Mouse (Mus musculus): Measurements from ENCODE around the gene Ccr10.

Ccr10 gene

DNA sequence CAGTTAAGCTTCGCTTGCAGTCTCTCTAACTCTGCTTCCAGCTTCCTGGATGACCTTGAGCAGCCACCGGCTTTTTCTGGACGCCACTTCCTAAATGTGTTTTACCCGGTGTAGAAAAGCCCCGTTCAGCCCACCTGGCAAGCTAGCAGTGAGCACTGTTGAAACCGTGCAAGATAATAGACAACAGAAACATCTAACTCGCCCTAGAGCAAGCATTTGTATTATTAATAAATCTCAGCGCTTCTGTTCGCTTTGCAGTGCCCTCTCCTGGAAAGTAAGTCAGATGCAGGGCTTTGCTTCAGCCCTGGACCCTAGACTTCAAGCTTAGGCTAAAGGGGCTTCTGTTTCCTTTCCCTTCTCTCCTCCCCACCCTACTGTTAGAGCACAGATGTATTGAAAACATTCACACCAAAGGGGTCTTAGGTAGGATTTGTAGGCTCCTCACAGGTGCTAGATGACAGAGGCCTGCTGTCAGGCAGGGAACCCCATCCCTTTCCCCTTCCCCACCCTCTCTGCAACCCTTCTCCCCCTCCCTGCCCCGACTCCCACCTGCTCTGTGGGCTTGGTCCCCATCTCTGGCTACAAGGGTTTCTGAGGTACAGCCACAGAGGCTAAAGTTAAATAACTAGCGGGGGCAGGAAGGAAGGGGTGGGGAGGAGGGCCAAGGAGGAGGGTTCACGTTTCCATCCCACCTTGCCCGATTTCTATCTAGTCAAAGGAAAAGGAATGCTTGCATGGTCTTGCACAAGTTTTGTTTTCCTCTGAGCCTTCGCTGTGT lies at the start of gene Ccr10:
Gene Ccr10, minus strand, starts transcription at position 593 of the 778 bp plus-strand sequence.
- DNase-seq, result no peak

DNA sequence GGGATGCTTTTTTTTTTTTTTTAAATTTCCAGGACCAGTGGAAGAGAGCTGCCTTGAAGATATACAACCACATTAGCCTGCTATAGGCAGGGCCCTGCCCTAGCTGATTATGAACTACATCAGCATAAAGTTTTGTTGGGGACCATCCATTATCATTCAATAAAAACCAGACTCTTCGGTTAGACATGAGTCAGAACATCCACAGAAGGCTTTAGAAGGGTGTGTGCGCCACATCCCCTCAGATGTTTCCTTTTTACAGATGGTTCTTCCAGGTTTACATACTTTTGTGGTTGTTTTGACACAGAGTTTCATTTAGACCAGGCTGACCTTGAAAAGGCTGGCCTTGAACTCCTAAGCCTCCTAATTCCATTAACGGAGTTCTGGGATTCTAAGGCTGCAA lies 49.1 kb upstream of the Ccr10 start:
- no peak for DNase-seq

DNA sequence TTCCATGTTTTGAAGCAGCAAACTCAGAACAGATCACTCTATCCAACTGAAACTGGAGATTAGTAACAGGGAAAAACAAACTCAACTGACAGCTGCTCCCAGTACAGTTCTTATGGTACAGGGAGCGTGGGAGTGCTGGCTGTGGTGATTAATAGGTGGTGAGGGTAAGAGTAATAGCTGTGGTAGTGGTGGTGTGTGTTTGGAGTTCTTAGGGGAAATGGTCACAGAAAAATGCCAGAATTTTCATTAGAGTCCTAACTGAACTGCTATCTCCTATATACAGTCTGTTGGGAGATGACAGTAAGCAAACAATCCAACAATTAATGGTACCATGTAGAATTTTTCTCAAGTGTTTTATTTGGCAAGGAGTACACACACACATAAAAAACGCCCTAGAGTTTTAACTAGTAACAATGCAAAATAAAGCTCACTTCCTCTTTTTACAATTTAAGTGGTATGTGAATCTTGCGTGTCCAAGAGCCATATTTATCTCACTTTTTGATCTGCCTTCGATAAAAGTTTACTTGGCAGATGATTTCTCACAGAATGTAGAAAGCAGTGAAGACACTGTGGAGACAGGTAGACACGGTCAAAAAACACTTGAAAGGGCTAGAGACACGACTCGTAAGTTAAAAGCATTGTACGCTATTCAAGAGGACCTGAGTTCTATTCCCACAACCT lies 46.2 kb upstream of the Ccr10 start:
- no peak for DNase-seq

DNA sequence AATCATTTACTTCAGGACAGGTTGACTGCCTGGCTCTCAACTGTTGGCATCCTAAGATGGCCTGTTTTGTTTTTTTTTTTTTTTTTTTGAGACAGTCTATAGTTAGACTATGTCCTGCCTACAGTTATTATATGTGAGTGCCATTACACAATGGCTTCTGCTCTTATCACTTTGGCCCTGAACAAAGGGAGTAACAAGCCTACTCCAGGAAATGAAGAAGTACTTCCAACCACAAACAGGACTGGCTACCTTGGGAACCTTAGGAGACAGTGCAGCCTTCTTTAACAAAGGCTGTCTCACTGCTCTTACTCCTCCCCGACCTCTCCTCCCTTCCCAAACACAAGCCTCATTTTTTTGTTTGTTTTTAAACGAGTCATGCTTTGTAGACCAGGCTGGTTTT lies 45.6 kb upstream of the Ccr10 start:
- DNase-seq, result no peak

DNA sequence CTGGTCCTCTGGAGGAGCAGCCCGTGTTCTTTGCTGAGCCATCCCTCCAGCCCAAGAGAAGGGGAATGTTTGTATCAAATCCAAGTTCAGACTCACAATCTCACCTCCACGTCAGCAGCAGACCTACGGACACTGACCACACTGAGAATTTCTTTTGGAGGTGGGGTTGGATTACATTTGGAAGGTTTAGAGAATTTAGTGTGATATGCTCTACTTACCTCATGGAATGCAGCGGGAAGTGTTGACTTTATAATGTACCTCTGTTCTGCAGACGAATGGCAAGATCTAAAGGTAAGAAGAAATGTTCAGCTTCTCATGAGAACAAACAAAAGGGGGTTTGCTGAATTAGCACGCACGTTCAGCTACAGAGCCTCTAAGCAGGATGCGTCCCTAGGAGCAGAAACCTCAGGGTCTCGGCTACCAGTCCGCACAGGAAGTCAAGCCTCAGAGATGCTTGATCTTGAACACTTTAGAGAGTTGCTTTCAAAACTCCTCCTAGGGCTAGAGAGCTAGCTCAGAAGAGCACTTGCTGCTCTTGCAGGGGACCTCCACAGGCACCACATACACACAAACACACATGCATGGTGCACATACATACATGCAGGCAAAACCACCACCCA lies 43.3 kb upstream of the Ccr10 start:
- DNase-seq, result no peak

DNA sequence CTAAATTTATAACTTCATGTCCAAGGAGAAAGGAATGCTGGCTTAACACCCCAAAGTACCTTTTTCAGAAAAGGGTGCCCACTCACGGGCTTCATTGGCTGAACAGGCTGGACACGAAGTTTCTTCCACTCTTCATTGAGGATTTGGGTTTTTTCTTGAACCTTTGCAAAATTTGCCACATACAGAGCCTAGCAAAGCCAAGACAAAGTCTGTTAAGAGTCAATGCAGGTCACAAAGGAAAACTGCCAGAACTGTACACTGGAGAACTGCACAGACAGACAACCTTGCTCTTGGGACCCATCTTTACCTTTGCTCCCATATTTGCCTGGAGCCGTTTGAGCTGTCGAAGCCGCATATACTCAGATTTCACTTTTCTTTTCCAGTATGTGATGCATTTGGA lies 41.7 kb upstream of the Ccr10 start:
- DNase-seq, result no peak

DNA sequence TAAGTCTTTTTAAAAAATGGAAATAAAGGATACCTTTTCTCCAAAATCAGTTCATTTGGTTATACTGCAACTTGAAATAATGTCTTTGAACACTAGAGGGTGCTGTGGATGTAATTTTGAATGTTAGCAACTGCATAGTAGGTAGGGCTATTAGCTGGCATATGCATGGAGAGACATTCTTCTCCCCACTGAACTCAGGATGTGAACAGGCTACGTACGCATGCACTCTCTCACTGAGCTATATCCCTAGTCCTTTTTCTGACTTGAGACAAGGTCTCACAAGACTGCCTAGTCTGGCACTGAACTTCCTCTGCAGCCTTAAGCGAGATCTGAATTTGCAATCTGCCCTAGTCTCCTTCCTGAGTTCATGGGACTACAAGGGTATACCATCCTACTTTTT lies 36.7 kb upstream of the Ccr10 start:
- no peak for DNase-seq

DNA sequence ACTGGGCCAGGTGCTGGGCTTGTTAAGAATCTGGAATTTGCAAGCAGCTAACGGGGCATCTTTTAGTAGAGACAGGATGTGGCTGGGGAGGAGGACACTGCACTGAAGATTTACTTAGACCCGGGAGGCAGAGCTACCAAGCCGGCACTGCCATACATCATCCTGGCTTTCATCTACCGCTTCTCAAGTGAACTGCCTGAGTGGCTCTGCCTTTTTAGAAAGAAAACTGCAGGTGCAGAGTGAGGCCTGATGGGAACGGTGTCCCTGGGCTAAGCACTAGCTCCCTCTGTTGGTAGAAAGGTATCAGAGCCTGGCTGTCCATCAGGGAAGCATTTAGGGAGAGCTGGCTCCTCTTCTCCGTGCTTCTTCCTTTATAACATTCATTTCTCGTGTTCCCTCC lies 25.7 kb upstream of the Ccr10 start:
- no peak for DNase-seq

DNA sequence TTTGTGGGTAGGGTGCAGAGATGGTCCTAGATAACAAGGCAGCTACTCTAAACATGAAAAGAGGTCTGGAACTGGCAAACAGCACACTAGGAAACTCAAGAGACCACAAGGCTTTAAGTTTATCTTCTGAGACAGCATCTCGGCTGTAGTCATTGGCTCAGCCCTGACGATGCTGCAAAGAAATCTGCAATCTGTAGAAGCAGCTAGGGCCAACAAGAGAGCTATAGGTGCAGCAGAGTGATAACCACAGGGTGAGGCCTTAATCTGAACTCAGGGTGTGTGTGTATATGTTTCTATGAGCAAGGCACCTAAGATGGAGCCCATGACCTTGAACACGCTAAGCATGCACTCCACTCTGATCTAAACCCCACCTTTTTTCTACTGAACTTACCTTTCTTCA lies 24.3 kb upstream of the Ccr10 start:
- no peak for DNase-seq

DNA sequence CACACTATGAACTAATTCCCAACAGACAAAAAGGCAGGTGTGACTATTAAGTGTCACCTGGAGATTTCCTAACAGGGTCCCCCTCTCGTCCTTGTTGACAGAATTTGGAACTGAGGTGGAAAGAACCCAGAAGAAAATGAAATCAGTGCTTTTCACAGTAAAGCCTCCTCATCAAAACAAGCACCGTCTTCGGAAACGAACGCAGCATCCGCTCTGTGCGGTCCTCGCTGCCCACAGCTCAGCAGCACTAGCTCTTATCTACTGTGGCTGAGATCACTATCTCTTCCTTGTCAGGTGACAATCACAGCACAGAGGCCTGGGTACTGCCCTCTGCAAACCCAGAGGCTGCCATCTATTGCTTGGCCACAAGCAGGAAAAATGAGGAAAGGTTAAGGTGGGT lies 20.9 kb upstream of the Ccr10 start:
- no peak for DNase-seq

DNA sequence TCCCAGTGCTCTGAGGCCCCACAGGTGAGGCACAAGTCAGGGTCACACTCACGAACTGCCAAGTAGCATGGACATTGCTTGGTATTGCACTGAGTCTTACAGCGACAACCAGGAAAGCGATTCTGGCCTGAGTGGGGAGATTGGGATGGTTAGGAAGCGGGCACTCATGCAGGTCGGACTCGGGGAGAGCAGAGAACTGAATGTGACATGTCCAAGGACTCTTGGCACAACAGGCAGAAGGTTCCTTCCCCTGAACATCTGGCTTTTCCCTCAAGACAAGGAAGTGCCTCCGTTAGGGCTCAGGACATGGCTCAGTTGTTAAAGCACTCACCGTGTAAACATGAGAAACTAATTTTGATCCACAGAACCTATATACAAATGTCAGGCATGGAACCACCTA lies 20.3 kb upstream of the Ccr10 start:
- no peak for DNase-seq

DNA sequence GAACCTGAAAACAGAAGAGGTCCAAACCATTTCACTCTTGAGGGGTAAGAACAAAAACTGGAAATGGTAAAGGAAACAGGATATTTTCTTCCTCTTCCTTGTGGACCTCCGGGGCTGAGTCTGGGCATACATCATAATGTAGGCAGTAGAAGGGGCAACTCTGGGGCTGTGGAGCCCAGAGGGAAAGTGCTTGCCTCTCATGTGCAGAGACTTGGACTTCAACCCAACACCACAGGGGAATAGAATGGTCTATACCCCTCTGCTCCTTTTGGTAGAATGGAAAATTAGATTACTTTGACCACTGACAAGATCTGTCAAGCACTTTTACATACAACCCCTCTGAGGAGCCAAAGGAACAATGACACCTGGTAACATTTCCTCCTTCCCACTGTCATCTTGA lies 19.9 kb upstream of the Ccr10 start:
- no peak for DNase-seq

DNA sequence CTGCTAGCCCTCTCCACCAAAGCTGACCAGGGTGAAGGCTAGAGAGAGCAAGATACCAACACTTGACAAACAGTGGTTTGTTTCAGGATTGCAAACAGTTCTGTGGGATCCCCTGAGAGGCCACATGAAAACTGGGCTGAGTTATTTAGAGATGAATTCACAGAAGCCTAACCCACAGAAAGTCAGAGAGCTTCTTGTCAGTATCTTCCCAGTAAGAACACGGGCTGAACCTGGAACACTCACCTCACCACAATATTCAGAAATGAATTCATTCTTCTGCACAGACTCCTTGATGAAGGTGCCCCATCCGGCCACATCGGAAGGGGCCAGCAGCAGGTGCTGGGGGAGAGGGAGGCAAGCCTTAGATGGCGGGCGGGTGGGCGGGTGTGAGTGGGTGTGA lies 19.4 kb upstream of the Ccr10 start:
- DNase-seq, result no peak

DNA sequence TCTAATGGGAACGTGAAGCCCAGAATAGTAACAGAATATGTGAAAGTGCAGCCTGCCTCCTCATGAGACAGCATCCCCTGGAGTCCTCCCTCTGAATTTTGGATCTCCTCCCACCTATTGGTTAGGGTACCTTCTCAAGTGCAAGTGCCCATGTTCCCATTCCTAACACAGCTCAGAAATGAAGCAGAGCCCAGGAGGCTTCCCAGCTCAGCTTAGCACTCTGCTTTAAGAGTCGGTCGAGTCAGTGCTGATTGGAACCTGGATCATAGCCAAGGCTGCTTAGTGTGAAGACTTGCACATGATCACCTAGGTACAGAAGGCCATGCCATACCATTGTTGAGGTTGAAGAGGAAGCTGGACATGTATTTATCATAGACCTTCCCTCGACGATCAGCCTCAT lies 18.9 kb upstream of the Ccr10 start:
- no peak for DNase-seq

DNA sequence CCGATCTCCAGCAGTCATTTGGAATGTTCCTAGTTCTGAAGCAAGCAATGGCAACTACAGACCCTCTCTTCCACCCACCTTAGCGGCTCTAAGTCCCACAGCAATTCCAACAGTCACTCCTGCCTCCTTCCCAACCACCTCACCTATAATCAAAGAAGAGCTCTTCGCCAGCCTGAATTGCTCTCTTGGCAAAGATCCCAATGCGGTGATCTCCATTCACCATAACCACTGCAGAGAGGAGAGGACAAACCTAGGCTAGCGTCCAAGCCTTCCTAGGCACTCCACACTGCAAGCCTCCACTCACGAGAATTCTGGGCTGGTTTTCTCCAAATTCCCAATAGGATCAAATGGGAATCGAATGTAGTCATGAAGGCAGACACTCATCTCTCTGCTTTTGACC lies 17.8 kb upstream of the Ccr10 start:
- no peak for DNase-seq

DNA sequence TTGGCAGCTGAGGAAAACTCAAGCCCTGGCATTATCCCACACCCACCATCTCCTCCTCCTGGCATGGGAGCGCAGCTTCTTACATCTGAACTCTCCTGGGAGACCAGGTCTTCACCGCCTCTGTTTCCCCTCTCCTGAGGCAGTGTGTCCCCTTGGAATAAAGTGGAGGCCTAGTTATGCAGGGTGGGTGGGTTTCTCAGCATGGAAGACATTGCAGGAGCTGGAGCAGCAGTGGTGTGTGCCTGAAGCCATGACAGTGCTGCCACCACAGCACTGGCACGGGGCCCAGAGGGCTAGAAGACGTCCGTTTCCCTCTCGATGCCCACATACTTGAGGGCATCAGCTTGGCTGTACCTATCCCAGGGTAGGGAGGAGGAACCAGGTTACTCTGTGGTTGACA lies 17.4 kb upstream of the Ccr10 start:
- DNase-seq, result no peak

DNA sequence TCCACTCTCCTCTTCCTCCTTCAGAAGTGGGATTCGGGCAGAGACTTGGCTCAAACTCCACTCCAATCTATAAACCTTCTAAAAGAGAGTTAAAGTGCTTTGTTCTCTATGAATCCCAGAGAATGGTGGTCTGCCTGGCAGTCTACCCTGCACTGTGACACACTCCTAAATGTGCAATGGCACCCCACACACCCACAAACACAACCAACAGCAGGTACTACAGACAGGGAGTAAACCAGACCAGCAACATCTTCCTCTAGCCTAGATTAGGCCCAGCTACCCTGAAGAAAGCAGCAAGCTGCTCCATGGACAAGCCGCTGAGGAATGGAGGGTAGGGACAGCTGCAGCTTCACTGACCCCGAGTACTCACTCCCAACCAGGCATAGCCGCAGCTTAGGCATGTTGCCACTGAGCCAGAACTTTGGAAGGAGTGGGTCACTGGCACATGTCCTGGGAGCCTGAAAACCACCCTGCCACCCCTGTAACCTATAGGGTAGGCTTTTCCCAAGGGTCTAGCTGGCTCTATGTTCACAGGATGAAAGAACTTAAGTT lies 16.8 kb upstream of the Ccr10 start:
- DNase-seq, result no peak

DNA sequence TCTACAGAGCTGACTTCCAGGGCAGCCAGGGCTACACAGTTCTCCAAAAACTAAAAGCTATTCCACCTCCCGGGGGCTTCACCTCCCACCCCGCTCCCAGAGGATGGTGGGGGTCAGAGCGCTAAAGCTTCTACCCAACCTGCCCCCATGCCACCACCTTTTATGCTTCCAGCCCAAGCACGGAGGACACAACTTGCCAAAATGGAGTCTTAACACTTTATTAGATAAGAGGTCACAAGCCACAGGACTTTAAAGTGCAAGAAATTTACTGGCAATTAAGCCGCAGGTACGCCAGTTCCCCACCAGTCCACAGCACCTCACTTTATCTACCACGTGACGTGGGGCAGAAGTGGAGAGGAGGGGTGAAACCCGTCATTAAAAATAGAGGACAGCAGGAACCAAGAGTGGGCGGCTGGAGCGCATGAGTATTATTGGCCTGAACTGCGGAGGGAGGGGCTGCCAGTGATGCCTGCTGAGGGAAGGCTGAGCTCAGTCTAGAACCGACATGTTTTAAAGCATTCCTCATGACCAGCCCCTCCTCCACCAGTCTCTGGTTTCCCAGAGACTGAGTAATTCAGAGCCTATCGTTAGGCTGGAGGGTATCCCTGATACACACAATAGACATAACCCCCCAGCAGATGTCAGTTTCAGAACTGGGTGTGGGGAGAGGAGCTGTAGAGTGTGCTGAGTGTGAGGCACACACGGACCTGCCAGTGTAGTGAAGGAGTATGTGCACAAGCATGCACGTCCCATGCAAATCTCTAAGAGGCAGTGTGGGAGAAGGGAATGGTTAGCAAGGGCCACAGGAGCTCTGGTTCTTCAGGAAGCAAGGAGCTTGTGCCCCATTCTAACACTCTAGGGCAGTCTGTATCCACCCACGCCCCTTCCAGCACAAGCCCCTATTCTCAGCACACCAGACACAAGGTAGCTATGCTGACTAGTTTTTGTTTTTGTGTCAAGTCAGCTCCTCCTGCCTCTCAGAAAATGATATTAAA lies 16.0 kb upstream of the Ccr10 start:
- DNase-seq, result no peak

DNA sequence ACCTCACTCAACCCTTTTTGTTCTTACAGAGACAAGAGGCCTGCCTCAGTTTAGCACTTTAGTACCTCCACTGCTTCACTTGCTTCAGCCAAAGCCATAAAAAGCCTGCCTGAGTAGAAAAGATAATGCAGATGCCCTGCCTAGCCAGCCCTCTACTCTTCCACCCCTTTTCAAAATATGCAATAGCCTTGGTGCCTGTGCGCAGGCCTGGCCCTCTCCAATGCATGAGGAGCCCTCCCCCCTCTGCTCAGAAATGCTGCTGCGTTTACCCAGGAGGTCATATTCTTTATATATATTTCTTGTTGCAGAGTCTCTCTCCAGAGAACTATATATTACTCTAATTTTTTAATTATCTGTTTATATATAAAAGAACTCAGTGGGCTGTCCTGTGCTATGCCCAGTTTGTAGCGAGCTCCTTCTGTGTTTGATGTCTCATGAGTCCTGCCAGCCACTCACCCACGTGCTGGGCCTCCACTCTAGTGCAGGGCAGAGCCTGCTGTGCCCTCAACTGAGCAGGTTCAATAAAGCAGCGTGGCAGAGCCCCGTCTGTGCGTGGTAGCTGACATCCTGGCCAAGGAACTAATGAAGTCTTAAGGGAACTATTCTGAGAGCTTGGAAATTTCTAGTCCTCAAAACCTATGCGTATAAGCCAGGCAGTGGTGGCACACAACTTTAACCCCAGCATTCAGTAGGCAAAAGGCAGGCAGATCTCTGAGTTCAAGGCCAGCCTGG lies 15.1 kb upstream of the Ccr10 start:
- DNase-seq, result no peak

DNA sequence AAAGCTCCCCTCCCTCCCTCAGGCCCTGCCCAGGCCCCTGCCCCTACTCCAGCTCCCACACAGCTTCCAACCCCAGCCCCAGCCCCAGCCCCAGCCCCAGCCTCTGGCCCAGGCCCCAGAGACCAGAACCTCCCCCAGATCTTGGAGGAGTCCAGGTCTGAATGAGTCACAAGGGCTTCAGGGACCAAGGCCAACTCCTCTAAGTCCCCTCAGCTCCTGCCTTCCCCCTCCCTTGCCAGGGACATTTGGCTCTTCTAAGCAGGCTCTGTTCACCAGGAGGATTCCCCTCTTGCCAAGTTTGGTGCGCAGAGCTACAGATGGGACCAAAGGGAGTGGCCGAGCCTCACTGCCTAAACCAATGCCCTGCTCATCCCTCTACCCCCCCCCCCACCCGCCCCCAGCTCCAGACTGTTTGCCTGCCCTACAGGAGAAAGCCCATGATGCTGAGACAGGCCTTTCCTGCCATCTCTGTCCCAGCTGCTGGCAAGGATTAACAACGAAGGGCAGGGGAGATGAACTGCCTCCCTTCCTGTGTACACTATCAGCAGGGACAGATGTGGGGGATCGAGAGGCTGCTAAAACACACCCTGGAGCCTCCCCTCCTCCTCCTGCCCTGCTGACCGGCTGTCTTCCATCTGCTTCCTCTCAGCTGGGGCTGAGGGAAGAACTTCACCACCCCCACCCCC lies 14.4 kb upstream of the Ccr10 start:
- DNase-seq, result no peak

DNA sequence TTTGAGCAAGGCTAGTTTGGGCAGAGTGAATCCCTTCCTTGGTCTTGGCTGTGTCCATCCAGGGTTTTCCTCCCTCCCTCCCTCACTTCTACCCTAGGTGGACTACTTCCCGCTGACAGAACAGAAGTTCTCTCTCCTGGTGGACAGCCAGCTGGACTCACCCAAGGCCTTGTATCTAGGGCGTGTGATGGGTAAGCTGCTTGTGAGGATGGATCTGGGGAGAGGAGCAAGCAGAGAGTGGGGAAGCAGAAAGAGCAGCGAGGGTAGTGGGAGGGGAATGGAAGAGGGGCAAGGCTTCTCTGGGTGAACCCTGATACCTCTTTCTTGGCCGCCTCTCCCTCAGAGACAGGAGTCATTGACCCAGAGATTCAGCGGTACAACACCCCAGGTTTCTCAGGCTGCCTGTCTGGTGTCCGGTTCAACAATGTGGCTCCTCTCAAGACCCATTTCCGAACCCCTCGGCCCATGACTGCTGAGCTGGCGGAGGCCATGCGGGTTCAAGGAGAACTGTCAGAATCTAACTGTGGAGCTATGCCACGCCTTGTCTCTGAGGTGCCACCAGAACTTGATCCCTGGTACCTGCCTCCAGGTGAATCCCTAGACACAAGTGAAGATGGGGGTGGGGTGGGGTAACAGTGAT lies 13.0 kb upstream of the Ccr10 start:
- DNase-seq, result no peak

Data from spleen, adult 18-20 months (tissue).